Mouse (Mus musculus) c-Kit-negative CD71-positive TER-119-positive erythroid progenitor cells, embryonic 14.5 days (primary cell): ENCODE results near the gene Ppp1r3f.

Source experiments
- DNase-seq: peaks from one replicate; pipeline ENCODE4 v3.0.0-alpha.2; 2013; ENCODE audit warnings: low read depth, low spot score

The Ppp1r3f gene

DNA sequence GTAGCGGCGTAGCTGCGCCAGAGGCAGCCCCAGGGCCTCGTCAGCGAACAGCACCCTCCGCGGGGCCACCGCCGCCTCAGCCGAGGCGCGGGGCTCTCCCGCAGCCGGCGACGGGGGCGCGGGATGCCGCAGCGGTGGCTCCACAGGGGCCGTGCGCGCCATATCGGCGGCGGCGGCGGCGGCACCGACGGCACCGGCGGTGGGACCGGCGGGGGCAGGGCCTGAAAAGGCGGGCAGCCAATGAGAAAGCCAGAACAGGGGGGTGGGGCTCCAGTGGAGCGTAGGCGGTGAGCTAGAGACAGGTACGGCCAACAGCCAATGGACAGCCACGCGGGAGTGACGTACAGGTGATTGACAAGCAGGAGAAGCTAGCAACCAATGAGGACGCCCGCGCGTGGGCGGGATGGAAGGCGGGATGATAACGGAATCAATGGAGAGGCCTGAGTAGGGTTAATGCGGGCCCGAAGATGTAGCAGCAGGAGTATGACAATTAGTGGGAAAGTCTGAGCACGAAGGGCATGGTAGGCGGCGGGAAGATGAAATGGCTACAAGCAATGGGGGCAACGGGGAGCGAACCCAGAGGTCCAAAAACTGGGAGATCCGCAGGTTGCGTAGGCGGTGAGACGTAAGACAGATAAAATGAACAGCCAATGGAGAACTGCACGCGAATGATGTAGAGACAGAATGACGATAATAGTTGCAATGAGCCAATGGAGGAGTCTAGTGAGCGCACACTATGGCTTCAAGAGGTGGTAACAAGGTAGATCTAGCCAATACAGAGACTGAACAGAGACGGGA lies at the start of gene Ppp1r3f:
Gene Ppp1r3f, minus strand, starts transcription at position 197 of the 798 bp plus-strand sequence.
- peak; percentile 87 for DNase-seq

GRCm38 (mm10) chrX:7617889-7618551 lies 43.9 kb upstream of the Ppp1r3f start:
- no peak for DNase-seq

DNA sequence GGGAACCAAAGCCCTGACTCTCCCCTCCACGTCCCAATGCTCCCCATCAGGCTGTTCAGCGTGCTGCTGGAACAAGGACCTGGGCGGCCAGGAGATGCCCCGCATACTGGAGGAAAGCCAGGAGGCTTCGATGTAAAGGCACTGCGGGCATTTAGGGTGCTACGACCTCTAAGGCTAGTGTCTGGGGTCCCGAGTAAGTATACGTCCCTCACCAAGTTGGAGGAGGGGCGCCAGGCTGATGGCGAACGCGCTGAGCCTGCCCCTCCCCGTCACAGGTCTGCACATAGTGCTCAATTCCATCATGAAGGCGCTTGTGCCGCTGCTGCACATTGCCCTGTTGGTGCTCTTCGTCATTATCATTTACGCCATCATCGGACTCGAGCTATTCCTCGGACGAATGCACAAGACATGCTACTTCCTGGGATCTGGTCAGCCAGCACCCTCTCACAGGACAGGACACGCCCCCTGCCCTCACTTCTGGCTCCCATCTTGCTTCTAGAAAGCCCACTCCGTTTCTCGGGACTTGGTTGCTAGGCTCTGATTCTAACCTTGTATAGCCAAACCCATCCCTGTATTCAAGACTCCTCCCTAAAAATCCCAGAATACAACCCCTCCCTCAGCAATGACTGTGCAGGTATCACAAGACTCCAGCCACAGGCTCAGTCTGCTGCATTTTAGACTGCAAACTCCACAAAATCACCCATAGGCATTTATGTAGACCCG lies 36.6 kb upstream of the Ppp1r3f start:
- DNase-seq: no peak

GRCm38 (mm10) chrX:7610035-7610434 lies 36.0 kb upstream of the Ppp1r3f start:
- no peak for DNase-seq

GRCm38 (mm10) chrX:7606783-7607182 lies 32.7 kb upstream of the Ppp1r3f start, which contains the start of gene Cacna1f:
Gene Cacna1f, plus strand, starts transcription at chrX:7607083.
- no peak for DNase-seq

DNA sequence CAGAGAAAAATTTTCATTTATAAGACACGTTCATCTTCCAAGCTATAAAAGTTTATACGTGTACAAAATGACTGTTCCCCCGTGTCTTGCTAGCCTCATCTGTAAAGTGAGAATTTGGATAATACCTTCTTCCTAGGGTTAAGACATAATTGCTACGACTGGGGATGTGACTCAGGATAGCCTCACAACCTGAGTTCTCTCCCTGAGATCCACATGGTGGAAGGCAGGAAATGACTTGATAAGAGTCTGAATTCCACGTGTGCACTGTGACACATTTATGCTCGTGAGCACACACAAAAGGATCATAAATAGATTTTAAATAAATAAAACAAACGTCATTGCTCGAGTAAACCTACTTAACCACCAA lies 31.5 kb upstream of the Ppp1r3f start:
- DNase-seq: no peak

- DNase-seq: peak; percentile 68
These were observed 30.9 kb upstream of the Ppp1r3f start, which contains the start of gene Ccdc22 for GRCm38 (mm10) chrX:7604879-7605574. Gene Ccdc22, minus strand, starts transcription at chrX:7605517.

- no peak for DNase-seq
These were observed 29.9 kb upstream of the Ppp1r3f start for GRCm38 (mm10) chrX:7604004-7604403.

DNA sequence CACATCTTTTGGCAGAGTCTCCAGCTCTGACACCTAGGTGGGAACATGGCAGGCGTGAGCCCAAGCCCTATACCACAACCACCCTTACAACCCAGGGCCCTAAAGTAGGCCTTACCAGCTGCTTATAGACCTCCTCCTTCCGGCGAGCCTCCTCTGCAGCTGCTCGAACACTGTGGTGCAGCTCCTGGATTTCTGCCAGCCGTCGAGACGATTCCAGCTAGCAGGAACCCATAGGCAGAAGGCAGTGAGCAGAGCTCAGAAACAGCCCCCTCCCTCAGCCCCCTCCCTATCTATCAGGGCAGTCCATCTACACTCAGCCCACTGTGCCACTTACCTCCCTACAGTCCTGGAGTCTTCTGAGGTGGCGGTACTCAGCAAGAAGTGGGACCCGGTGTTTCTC lies 21.3 kb upstream of the Ppp1r3f start:
- DNase-seq: no peak

GRCm38 (mm10) chrX:7586356-7586755 lies 12.3 kb upstream of the Ppp1r3f start:
- DNase-seq: no peak

DNA sequence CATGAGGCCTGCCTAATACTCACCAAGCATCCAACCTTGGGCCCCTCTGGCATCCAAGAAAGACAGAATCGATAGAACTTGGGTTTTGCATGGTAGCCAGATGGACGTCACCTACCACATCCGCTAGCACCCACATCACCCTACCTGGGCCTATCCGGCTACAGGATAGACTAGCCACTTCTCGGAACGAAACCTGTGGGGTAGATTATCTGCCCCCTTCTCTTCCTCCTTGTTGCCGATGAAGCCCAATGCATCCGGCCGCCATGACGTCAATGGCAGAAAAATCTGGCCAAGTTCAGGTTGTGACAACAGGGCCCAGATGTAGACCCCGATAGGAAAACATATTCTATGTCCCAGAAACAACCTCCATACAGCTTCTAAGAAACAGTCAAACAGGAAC lies 9.8 kb upstream of the Ppp1r3f start:
- DNase-seq: no peak

DNA sequence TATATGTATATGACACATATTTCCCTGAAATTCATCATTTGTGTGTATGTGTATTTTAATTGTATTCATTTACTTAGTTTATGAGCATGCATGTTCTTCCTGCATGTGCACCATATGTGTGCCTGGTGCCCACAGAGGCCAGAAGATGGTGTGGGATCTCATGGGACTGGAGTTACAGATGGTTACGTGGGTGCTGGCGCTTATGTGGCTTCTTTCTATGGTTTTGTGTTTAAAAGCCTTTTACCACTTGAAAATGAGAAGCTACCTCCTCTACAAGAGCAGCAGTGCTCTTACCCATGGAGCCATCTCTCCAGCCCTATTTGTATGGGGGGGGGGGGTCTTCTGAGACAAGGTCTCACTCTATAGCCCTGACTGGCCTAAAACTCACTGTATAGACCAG lies 7.1 kb upstream of the Ppp1r3f start:
- DNase-seq: no peak

DNA sequence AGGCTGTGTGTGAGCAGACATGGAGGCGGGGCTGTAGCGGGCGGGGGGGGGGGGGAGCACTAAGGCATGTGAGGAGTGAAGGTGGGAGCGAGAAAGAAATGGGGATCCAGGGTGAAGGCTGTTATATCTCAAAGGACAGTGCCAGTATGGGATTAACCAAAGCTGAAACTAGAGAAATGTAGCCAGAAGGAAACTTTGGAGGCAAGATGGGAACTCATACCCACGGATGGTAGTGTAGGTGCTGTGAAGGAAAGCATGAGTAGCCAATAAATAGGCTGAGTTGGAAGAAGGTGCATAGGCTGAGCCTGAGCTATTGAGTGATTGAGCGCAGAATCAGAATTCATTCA lies 775 bp upstream of the Ppp1r3f start:
- DNase-seq: no peak

DNA sequence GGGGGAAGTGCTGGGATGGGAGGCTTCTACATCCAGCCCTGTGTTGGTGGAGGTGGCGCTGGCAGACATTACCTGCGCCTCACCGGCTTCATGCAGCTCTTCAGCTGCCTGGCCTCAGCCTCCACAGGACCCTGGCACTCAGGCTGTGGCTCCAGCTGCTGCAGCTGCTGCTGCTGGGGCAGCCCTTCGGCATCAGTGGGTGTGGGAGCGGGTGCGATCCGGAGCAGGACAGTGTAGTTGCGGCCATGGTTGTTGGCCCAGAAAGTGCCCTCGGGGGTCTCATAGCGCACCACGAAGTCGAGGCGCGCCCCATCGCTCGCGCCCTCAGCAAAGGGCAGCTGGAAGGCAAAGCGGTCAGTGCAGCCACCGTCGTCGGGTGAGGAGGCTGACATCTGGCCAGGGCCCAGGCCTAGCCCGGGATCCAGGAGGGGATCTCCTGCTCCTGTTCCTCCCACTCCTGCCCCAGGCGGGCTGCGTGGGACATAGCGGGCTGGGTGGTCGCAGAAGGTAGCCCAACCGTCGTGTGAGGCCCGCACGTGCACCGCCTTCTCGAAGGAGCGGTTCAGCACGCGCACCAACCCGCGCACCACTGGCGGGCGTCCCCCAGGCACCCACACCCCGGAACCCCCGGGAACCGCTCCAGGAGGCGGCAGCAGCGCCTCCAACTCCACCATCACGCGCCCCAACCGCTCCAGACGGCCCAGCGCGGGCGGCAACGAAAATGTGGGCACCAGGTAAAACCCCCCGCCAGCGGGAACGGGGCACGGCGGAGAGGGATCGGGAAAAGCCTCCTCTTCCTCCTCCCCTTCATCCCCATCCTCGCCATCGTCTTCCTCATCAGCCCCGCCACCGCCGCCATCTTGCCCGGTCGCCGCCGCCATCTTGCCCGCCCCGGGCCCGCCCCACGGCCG lies 652 bp downstream of the Ppp1r3f start, which contains the start of gene Foxp3:
Gene Foxp3, plus strand, starts transcription at position 469 of the 911 bp plus-strand sequence.
- no peak for DNase-seq

DNA sequence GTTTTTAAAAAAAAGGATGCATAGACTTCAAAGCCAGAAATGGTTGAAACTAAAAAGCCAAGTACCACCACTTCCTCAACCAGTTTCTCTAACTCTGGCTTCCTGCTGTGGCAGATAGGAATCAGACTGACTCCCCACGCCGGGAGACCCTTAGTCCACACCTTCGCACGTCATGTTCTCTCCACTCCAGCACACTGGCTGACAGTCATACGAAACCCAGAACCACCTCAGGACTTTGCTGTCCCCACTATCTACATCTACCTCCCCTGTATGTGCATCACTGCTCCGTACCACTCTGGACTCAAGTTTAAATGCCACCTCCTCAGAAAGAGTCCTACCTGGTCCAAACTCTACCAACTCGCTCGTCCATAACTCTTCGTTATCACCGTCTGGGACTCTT lies 1.6 kb downstream of the Ppp1r3f start:
- DNase-seq: no peak

DNA sequence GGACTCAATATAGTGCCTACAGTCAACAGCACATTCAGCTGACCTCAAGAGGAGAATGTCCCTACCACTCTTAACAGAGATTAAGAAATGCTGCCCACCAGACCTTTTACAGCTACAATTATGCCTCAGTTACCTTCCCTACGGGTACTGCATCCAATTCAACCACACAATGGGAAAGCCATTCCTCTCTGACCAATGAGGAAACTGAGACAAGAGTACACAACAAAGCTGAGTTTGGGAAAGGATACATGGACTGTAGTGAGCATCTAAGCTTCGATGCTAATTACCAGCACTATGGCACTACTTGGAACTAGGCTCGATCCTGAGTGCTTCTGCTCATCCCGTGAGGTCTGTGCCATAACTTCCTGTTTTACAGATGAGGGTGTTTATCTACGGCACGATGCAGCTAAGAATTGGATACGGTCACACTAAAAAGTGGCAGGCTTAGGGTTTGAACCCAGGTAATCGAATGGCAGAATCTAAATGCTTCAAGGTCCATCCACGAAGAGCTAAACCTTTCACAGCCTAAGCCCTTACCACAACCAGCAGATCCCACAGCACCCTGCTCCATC lies 2.4 kb downstream of the Ppp1r3f start:
- DNase-seq: no peak

- no peak for DNase-seq
These were observed 3.5 kb downstream of the Ppp1r3f start for GRCm38 (mm10) chrX:7570481-7571175.

DNA sequence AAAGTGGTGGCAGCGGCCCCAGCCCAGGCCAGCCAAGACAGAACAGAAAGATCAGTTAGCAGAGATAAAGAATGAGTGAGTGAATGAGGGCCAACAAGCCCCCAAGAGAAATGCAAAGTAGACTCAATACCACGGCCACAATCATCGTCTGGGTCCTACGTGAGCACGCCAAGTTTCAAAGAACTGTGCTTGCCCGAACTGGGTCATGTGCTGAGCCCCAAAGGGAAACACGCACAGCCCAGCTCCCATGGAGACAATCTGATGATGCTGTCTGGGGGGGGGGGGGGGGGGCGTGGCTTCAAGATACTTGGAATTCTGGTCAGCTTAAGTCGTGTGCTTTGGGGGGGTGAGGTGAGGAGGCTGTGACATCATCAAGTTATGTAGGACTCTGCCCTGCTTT lies 6.6 kb downstream of the Ppp1r3f start:
- DNase-seq: no peak

DNA sequence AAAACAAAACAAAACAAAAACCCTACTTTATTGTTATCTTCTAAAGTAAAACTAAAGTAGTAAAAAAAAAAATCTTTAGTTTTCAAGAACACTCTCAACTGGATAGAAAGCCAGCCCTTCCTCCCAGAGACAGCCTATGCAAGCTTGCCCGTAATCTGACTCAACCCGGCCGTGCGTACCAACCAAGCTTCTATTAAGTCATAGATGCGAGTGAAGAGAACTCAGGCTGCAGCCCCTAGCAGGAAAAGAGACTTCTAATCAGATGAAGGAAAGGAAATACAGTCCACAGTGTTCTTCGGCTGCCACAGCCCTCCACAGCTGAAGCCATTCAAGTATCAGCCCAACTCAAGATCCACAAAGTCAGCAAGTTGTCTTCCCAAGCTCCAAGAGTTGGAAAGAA lies 7.7 kb downstream of the Ppp1r3f start:
- no peak for DNase-seq

DNA sequence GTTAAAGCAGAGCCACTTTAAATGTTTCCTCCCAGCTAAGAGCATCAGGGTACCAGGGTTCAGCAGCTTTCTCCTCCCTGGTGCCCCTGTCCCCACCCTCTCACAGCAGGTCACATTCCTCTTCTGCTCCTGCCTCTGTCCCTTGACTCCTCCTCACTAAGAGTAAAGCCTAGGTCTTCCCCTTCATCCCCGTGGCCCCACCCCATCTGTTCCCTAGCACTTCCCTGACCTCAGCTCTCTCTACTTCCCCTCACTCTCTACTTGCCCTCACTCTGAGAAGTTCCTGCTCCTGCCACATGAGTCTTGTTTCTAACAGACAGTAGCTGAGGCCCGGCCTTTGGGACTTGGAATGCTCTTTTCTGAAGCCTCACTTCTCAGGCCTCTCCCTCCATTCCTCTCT lies 11.0 kb downstream of the Ppp1r3f start:
- no peak for DNase-seq
